Mouse (Mus musculus) heart, embryonic 15.5 days (tissue): Measurements from ENCODE around the gene Unc5a. TPM values are rescaled to one million over a fixed set of nuclear protein-coding genes. Genes with fewer than 3 reads are reported as not detected.

Experiments used
- ATAC-seq: fragments of 200-750 bp; cut with Nextera tagmentation; replicated peaks from 2 replicates; pipeline ENCODE4 v1.8.0; 2017; ENCODE audit warnings: low read depth, moderate TSS enrichment; ENCODE audit not compliant: insufficient number of reproducible peaks, insufficient read depth, low FRiP score
- H3K27ac ChIP-seq: fragments of 300-500 bp; sonication (generic); 2 replicates; pipeline ENCODE4 v1.5.1; 2015; ENCODE audit warnings: mild to moderate bottlenecking, inconsistent platforms
- H3K27me3 ChIP-seq: fragments of 300-500 bp; sonication (generic); 2 replicates; pipeline ENCODE4 v1.6.1; 2015; ENCODE audit warnings: inconsistent platforms
- H3K36me3 ChIP-seq: fragments of 300-500 bp; sonication (generic); 2 replicates; pipeline ENCODE4 v1.6.1; 2015; ENCODE audit warnings: mild to moderate bottlenecking, inconsistent platforms
- H3K4me1 ChIP-seq: fragments of 300-500 bp; sonication (generic); replicated peaks from 2 replicates; pipeline ENCODE4 v1.6.1; 2015; ENCODE audit warnings: inconsistent platforms
- H3K4me2 ChIP-seq: fragments of 300-500 bp; sonication (generic); 2 replicates; pipeline ENCODE4 v1.6.1; 2015; ENCODE audit warnings: inconsistent platforms, mild to moderate bottlenecking, moderate library complexity
- H3K4me3 ChIP-seq: fragments of 300-500 bp; sonication (generic); 2 replicates; pipeline ENCODE4 v1.5.1; 2015; ENCODE audit warnings: mild to moderate bottlenecking, inconsistent platforms
- H3K9ac ChIP-seq: fragments of 300-500 bp; sonication (generic); 2 replicates; pipeline ENCODE4 v1.6.1; 2015; ENCODE audit warnings: mild to moderate bottlenecking, inconsistent platforms
- H3K9me3 ChIP-seq: fragments of 300-500 bp; sonication (generic); replicated peaks from 2 replicates; pipeline ENCODE4 v1.6.1; 2016; ENCODE audit warnings: inconsistent platforms
- WGBS: fragments of 180-500 bp; shearing (Covaris S2); methylation state at CpG from one replicate; pipeline ENCODE4 v1.1.7; 2015; ENCODE audit warnings: mixed read lengths; 5-methylcytosine and 5-hydroxymethylcytosine counted together
- polyA plus RNA-seq: library from polyadenylated mRNA; unstranded; fragments of >200 nt; fragmentation: Nextera tagmentation; extraction: Ambion mirVana; gene quantifications from 2 replicates; pipeline ENCODE4 v1.2.1, GENCODE M21; 2015

Gene Unc5a
- polyA plus RNA-seq, 1 experiment from 2014 or later: 1.3 TPM

DNA sequence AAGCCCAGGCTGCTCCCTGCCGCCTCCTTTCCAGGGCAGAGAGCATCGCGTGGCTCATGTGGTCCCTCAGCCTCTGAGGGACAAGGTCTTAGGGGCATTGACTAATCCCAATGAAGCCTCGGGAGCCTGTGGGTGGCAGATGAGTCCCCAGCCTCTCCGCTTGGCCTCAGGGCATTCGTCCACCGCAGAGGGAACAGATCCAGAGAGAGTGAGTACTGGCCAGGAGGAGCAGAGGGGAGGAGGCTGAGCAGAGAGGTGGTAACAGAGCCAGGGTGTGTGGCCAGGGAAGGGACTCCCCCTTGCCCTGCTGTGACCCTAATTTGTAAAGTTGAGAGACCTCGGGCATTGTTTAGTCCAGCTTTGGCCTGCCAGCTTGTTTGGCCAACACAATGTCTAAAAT lies 29.6 kb downstream of the Unc5a start:
- Histone ChIP-seq H3K9me3 (no peaks in the 10 kb centered on the region), H3K4me2 (no peak overlapping the region), H3K9ac (no peak overlapping the region), H3K4me1 (no peaks in the 10 kb centered on the region), H3K36me3 (no peaks in the 10 kb centered on the region), H3K4me3 (no peak overlapping the region), H3K27me3 (peaks cover 14% of the 10 kb centered on the region), H3K27ac (no peak overlapping the region)
- no peak for ATAC-seq
- 53% methylated on average over 8 of the region's 8 CpGs for WGBS

DNA sequence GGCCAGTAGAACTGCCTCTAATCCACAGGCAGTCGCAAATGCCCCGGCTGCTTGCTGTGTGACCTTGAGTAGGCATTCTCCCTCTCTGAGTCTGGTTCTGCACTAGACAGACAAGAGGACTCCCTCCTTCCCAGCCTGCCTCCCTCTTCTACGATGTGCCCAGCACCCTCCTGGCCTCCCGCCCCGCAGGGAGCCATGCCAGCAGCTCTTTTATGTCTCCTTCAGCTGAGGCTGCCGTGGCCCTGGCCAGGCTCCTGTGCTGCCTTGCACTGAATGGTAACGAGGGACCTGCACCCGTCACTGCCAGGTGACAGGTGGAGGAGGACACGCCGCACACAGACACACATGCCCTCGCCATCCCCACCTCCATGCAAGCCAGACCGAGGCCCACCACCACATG lies 31.7 kb downstream of the Unc5a start:
- Histone ChIP-seq H3K27ac (no peak overlapping the region), H3K9me3 (no peaks in the 10 kb centered on the region), H3K4me2 (no peak overlapping the region), H3K36me3 (no peaks in the 10 kb centered on the region), H3K9ac (no peak overlapping the region), H3K4me1 (no peaks in the 10 kb centered on the region), H3K4me3 (no peak overlapping the region), H3K27me3 (peaks cover 7% of the 10 kb centered on the region)
- no peak for ATAC-seq
- WGBS: 71% methylated on average over 12 of the region's 12 CpGs

GRCm38 (mm10) chr13:54983001-54983400 lies 33.8 kb downstream of the Unc5a start:
- Histone ChIP-seq H3K4me1 (peaks cover 7% of the 10 kb centered on the region), H3K4me2 (no peak overlapping the region), H3K27ac (no peak overlapping the region), H3K9ac (no peak overlapping the region), H3K9me3 (no peaks in the 10 kb centered on the region), H3K4me3 (no peak overlapping the region), H3K27me3 (peaks cover 7% of the 10 kb centered on the region), H3K36me3 (no peaks in the 10 kb centered on the region)
- 62% methylated on average over 8 of the region's 8 CpGs for WGBS
- ATAC-seq: no peak

GRCm38 (mm10) chr13:54983614-54984013 lies 34.4 kb downstream of the Unc5a start:
- no peak overlapping the region for H3K27ac ChIP-seq
- H3K27me3 ChIP-seq: peaks cover 7% of the 10 kb centered on the region
- H3K9ac ChIP-seq: no peak overlapping the region
- H3K4me1 ChIP-seq: peaks cover 11% of the 10 kb centered on the region
- no peaks in the 10 kb centered on the region for H3K9me3 ChIP-seq
- no peaks in the 10 kb centered on the region for H3K36me3 ChIP-seq
- H3K4me3 ChIP-seq: no peak overlapping the region
- no peak for ATAC-seq
- H3K4me2 ChIP-seq: no peak overlapping the region
- WGBS: 53% methylated on average over 2 of the region's 2 CpGs

DNA sequence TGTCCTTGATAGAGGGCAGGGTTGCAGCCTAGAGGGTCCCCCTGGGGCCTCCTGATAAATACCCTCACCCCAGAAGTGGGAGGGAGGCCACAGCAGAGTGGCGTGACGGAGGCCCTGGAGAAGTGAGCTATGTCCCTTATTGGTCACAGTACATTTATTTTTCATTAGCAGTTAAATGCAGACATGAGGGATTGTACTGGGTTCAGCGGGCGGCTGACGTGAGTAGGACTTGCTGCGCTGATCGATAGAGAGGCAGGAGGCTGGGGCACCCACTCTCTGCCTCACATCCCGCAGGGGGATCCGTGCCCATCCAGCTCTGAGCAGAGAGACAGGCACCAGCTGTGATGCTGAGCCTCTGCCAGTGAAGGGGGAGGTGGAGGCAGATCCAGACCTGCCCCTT lies 38.2 kb downstream of the Unc5a start:
- H3K36me3 ChIP-seq: no peaks in the 10 kb centered on the region
- no peak overlapping the region for H3K4me3 ChIP-seq
- peaks cover 8% of the 10 kb centered on the region; the same call in 1 of the 2 replicates for H3K27me3 ChIP-seq
- H3K4me1 ChIP-seq: peaks cover 11% of the 10 kb centered on the region
- H3K27ac ChIP-seq: no peak overlapping the region
- H3K9me3 ChIP-seq: no peaks in the 10 kb centered on the region
- H3K4me2 ChIP-seq: no peak overlapping the region
- ATAC-seq: no peak
- no peak overlapping the region for H3K9ac ChIP-seq
- 80% methylated on average over 9 of the region's 9 CpGs for WGBS

DNA sequence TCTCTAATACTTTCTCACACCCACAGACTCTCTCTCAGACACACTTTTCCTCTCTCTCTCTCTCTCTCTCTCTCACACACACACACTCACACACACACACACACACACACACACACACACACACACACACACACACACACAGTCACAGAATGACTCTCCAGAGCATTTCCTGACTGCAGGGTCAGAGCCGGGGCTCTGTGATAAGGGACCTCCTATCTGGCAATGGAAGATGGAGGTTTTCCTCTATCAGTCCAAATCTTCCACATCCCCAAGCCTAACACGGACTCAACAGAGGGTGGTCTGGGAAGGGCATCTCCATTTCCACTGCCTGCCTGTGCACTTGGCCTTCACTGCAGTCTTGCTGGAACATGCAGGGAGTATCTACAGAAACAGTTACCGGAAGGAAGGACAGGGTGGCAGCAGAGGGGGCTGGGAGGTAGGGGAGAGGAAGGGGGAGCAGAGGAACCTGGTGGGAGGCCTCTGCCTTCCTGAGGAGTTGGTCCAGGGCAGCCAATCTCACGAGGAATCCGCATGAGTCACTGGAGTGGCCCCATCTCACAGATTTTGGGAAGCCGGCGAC lies 39.1 kb downstream of the Unc5a start:
- WGBS: 28% methylated on average over 7 of the region's 7 CpGs
- Histone ChIP-seq H3K4me2 (no peak overlapping the region), H3K4me1 (peaks cover 11% of the 10 kb centered on the region), H3K27me3 (peaks cover 16% of the 10 kb centered on the region), H3K4me3 (no peak overlapping the region), H3K9ac (no peak overlapping the region), H3K27ac (no peak overlapping the region), H3K9me3 (no peaks in the 10 kb centered on the region), H3K36me3 (no peaks in the 10 kb centered on the region)
- no peak; the same call in 1 of the 2 replicates for ATAC-seq

GRCm38 (mm10) chr13:54992215-54992614 lies 43.0 kb downstream of the Unc5a start:
- no peaks in the 10 kb centered on the region for H3K36me3 ChIP-seq
- H3K27me3 ChIP-seq: peaks cover 16% of the 10 kb centered on the region
- no peak overlapping the region for H3K4me3 ChIP-seq
- 77% methylated on average over 7 of the region's 7 CpGs for WGBS
- H3K4me2 ChIP-seq: no peak overlapping the region
- peaks cover 20% of the 10 kb centered on the region for H3K4me1 ChIP-seq
- H3K27ac ChIP-seq: no peak overlapping the region
- H3K9ac ChIP-seq: no peak overlapping the region
- H3K9me3 ChIP-seq: no peaks in the 10 kb centered on the region
- no peak for ATAC-seq

DNA sequence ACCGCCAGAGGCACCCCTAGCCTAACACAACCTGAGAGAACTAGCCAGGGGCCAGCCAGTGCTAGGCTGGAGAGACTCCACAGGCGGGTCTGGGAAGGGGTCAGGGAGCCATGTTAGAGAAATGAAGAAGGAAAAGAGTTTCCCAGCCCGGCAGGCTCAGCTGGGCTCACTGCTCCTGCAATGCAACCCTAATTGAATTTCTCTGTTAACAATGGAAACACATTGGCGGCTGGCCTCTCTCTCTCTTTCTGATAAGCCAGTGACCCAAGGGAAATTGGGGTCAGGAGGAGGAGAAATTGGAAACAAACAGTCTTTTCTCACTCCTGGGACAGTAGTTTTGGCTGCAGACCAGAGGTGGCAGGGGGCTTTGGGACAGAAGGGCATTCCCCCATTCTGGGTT lies 45.4 kb downstream of the Unc5a start:
- 19% methylated on average over 4 of the region's 4 CpGs for WGBS
- H3K27me3 ChIP-seq: peaks cover 18% of the 10 kb centered on the region
- no peak overlapping the region for H3K4me3 ChIP-seq
- H3K9me3 ChIP-seq: no peaks in the 10 kb centered on the region
- no peak overlapping the region for H3K9ac ChIP-seq
- peaks cover 10% of the 10 kb centered on the region; the same call in 1 of the 2 replicates for H3K4me1 ChIP-seq
- no peaks in the 10 kb centered on the region for H3K36me3 ChIP-seq
- no peak overlapping the region for H3K4me2 ChIP-seq
- no peak for ATAC-seq
- H3K27ac ChIP-seq: no peak overlapping the region

DNA sequence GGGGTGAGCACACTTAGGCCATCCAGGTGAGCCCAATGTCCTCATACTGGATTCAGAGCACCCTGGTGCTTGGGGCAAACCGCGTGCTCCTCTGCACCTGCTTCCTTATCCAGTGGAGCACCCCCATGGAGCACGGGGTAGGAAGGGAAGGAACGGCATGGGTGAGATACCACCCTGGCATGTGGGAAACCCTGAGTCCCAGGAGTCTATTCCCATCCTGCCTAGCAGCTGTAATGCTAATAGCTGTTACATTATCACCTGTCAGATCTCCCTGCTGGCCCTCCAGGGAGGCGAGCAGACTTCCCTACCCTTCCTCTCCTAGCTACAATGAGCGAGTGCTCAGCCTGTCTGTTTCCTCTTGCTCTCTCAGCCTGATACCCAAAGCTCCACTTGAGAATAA lies 46.0 kb downstream of the Unc5a start:
- no peaks in the 10 kb centered on the region for H3K9me3 ChIP-seq
- no peak overlapping the region for H3K27ac ChIP-seq
- H3K9ac ChIP-seq: no peak overlapping the region
- H3K4me1 ChIP-seq: peaks cover 10% of the 10 kb centered on the region; the same call in 1 of the 2 replicates
- no peak overlapping the region for H3K4me2 ChIP-seq
- no peaks in the 10 kb centered on the region for H3K36me3 ChIP-seq
- H3K27me3 ChIP-seq: peaks cover 18% of the 10 kb centered on the region
- WGBS: 51% methylated on average over 6 of the region's 6 CpGs
- no peak for ATAC-seq
- H3K4me3 ChIP-seq: no peak overlapping the region

DNA sequence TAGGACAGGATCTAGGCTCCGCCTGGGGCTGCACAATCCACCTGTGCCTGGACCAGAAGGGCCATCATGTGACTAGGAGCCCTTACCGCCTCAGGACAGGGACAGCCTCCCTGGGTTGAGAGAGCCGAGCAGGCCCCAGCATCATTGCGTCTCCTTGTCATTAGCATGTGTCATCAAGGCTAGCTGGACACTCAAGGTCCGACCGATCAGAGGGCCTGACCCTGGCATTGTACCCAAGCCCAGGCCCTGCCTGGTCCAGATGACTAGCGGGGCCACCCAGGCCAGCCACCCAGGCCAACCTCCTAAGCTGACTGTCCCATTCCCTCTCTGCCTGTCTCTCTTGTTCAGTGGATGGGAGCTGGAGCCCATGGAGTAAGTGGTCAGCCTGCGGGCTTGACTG lies 48.4 kb downstream of the Unc5a start:
- ATAC-seq: no peak
- no peak overlapping the region for H3K9ac ChIP-seq
- no peaks in the 10 kb centered on the region for H3K36me3 ChIP-seq
- H3K4me2 ChIP-seq: no peak overlapping the region
- H3K4me1 ChIP-seq: peaks cover 10% of the 10 kb centered on the region; the same call in 1 of the 2 replicates
- H3K27me3 ChIP-seq: peaks cover 13% of the 10 kb centered on the region
- H3K4me3 ChIP-seq: no peak overlapping the region
- no peaks in the 10 kb centered on the region for H3K9me3 ChIP-seq
- WGBS: 82% methylated on average over 8 of the region's 8 CpGs
- H3K27ac ChIP-seq: no peak overlapping the region

GRCm38 (mm10) chr13:55000433-55000832 lies 51.2 kb downstream of the Unc5a start:
- Histone ChIP-seq H3K4me3 (no peak overlapping the region), H3K4me2 (no peak overlapping the region), H3K27me3 (peaks cover 6% of the 10 kb centered on the region), H3K9ac (no peak overlapping the region), H3K9me3 (no peaks in the 10 kb centered on the region), H3K36me3 (no peaks in the 10 kb centered on the region), H3K4me1 (no peaks in the 10 kb centered on the region), H3K27ac (no peak overlapping the region)
- ATAC-seq: no peak
- WGBS: 65% methylated on average over 10 of the region's 10 CpGs

GRCm38 (mm10) chr13:55002090-55002489 lies 52.9 kb downstream of the Unc5a start:
- 73% methylated on average over 10 of the region's 10 CpGs for WGBS

More at GRCm38 (mm10) chr13:55002090-55002489, 52.9 kb downstream of the Unc5a start:
- no peak overlapping the region for H3K4me3 ChIP-seq
- no peak overlapping the region for H3K9ac ChIP-seq
- H3K27ac ChIP-seq: no peak overlapping the region
- H3K4me2 ChIP-seq: no peak overlapping the region
- no peak for ATAC-seq
- H3K27me3 ChIP-seq: peaks cover 6% of the 10 kb centered on the region
- no peaks in the 10 kb centered on the region for H3K4me1 ChIP-seq
- H3K9me3 ChIP-seq: no peaks in the 10 kb centered on the region
- H3K36me3 ChIP-seq: no peaks in the 10 kb centered on the region
